Mouse (Mus musculus) liver, embryonic 14.5 days (tissue): ENCODE measurements around the gene Cebpz.

ENCODE experiments used
- CTCF ChIP-seq: IDR thresholded peaks from 2 replicates; pipeline ENCODE4 v1.5.1; 2016; ENCODE audit warnings: antibody characterized with exemption, low read depth, control low read depth
- EP300 ChIP-seq: IDR thresholded peaks from 2 replicates; pipeline ENCODE4 v1.6.1; 2016; ENCODE audit warnings: antibody characterized with exemption, low read depth

DNA sequence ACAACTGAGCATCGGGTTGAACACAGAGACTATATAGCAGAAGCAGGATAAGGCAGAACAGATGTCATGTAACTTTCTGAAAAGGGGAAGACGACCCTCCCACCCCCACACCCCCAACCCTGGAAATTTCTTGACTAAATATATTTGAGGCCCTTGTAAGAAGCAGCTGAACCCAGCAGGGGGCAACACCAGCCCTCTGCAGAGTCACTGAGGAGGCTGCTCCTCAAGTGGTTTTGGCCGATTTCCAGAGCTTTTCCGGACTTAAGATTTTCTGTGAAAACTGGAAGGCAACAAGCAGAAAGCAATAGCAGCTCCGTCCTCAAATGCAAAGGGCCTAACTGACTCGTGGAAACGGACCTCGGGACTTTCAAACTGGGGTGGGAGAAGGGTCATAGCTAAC is 41.5 kb downstream of the Cebpz start:
- peak; percentile 57 for TF ChIP-seq CTCF
- TF ChIP-seq EP300: no peak
